Mouse (Mus musculus): ENCODE results near the gene Kctd7.

DNA sequence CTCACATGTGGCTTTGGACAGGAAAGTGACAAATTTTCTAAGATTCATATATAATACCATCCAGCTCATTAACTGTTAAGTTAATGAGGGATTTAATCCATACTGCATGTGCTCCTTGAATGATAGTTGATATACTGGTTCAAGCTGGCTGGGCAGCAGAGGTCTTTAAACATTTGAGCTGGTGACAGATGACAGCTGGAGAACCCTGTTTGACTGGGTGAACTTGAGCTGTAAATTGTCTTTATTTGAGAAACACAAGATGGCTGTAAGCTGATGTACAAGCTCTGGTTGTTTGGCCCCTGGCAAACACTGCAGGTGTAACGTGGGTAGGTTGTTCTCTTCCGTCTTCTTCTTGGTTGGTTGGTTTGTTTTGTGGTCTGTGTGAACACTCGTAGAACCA, 49.1 kb downstream of the Kctd7 start:
- TF ChIP-seq CTCF (IDR thresholded peaks at IDR 0.05), result no peak
- no peak for TF ChIP-seq EP300 (IDR thresholded peaks at IDR 0.05)
